Mouse (Mus musculus) neural tube, embryonic 15.5 days (tissue): ENCODE measurements at regions not wholly inside any gene's neighbourhood (a gene's known extent, or its start where the extent isn't known, plus 50 kb on each side); places are given as distances from the start of the nearest gene placed in this dataset.

Experiments
- ATAC-seq: fragments of 200-750 bp; cut with Nextera tagmentation; 2 replicates; pipeline ENCODE4 v1.8.0; 2017; ENCODE audit warnings: mild to moderate bottlenecking, moderate TSS enrichment, moderate library complexity; ENCODE audit not compliant: low FRiP score
- H3K27ac ChIP-seq: fragments of 300-500 bp; sonication (generic); replicated peaks from 2 replicates; pipeline ENCODE4 v1.5.1; 2015; ENCODE audit warnings: mild to moderate bottlenecking, inconsistent platforms
- H3K27me3 ChIP-seq: fragments of 300-500 bp; sonication (generic); replicated peaks from 2 replicates; pipeline ENCODE4 v1.6.1; 2015; ENCODE audit warnings: inconsistent platforms
- H3K36me3 ChIP-seq: fragments of 300-500 bp; sonication (generic); 2 replicates; pipeline ENCODE4 v1.6.1; 2015; ENCODE audit warnings: inconsistent platforms
- H3K4me1 ChIP-seq: fragments of 300-500 bp; sonication (generic); 2 replicates; pipeline ENCODE4 v1.6.1; 2015; ENCODE audit warnings: inconsistent platforms
- H3K4me2 ChIP-seq: fragments of 300-500 bp; sonication (generic); 2 replicates; pipeline ENCODE4 v1.6.1; 2015; ENCODE audit warnings: inconsistent platforms, mild to moderate bottlenecking, moderate library complexity
- H3K4me3 ChIP-seq: fragments of 300-500 bp; sonication (generic); replicated peaks from 2 replicates; pipeline ENCODE4 v1.5.1; 2015; ENCODE audit warnings: mild to moderate bottlenecking, inconsistent platforms
- H3K9ac ChIP-seq: fragments of 300-500 bp; sonication (generic); replicated peaks from 2 replicates; pipeline ENCODE4 v1.6.1; 2015; ENCODE audit warnings: mild to moderate bottlenecking, inconsistent platforms
- H3K9me3 ChIP-seq: fragments of 300-500 bp; sonication (generic); replicated peaks from 2 replicates; pipeline ENCODE4 v1.6.1; 2016; ENCODE audit warnings: inconsistent platforms
- WGBS: fragments of 180-500 bp; shearing (Covaris S2); methylation state at CpG from one replicate; pipeline ENCODE4 v1.1.7; 2015; ENCODE audit warnings: mixed read lengths; 5-methylcytosine and 5-hydroxymethylcytosine counted together

DNA sequence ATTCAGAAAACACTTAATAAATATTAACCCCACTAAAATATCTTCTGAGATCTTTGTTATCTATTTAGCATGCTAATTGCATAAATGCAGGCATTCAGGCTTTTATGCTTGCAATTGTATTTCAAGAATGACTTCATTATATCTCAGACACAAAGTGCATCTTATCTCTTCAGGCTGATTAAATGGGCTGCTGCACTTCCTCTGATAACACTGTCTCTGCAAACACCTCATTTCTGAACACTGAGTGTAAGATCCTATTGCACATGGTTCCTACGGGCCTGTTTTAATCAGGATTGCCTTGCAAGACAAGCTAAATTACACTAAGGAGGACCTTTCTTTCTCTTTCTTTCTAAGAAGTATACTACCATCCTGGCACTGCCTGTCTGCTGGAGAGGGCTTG, 157.1 kb upstream of the Ankrd50 start:
- H3K9ac ChIP-seq = no peak overlapping the region
- ATAC-seq = no peak
- no peak overlapping the region for H3K4me3 ChIP-seq
- 85% methylated on average over 1 of the region's 1 CpGs for WGBS
- H3K36me3 ChIP-seq = no peaks in the 10 kb centered on the region
- H3K4me2 ChIP-seq = no peak overlapping the region
- no peaks in the 10 kb centered on the region for H3K9me3 ChIP-seq
- 0 out of 2 replicates have a peak, but pooled peaks cover 2% of the 10 kb centered on the region for H3K4me1 ChIP-seq
- H3K27ac ChIP-seq = no peak overlapping the region
- no peaks in the 10 kb centered on the region for H3K27me3 ChIP-seq

- 0 out of 2 replicates have a peak, but pooled peaks cover 3% of the 10 kb centered on the region for H3K4me1 ChIP-seq
- WGBS = 57% methylated on average over 4 of the region's 4 CpGs
- no peak overlapping the region for H3K4me2 ChIP-seq
- ATAC-seq = no peak
- H3K27ac ChIP-seq = no peak overlapping the region
- H3K27me3 ChIP-seq = no peaks in the 10 kb centered on the region
- no peak overlapping the region for H3K9ac ChIP-seq
- H3K36me3 ChIP-seq = no peaks in the 10 kb centered on the region
- H3K9me3 ChIP-seq = no peaks in the 10 kb centered on the region
- no peak overlapping the region for H3K4me3 ChIP-seq
Observed at GRCm38 (mm10) chr3:38636806-38637205, 152.2 kb upstream of the Ankrd50 start.

- Histone ChIP-seq H3K9me3 (no peaks in the 10 kb centered on the region), H3K9ac (no peak overlapping the region), H3K4me1 (0 out of 2 replicates have a peak, but pooled peaks cover 3% of the 10 kb centered on the region), H3K27me3 (no peaks in the 10 kb centered on the region), H3K4me2 (no peak overlapping the region), H3K36me3 (no peaks in the 10 kb centered on the region), H3K4me3 (no peak overlapping the region), H3K27ac (no peak overlapping the region)
- 65% methylated on average over 7 of the region's 7 CpGs for WGBS
- ATAC-seq = no peak
Observed at GRCm38 (mm10) chr3:38633347-38633746, 148.7 kb upstream of the Ankrd50 start.

GRCm38 (mm10) chr3:38625575-38626184, 141.0 kb upstream of the Ankrd50 start:
- Histone ChIP-seq H3K4me1 (no peaks in the 10 kb centered on the region), H3K27ac (no peak overlapping the region), H3K27me3 (no peaks in the 10 kb centered on the region), H3K4me2 (no peak overlapping the region), H3K9ac (no peak overlapping the region), H3K4me3 (no peak overlapping the region), H3K36me3 (no peaks in the 10 kb centered on the region), H3K9me3 (no peaks in the 10 kb centered on the region)
- ATAC-seq = no peak
- 76% methylated on average over 12 of the region's 12 CpGs for WGBS

- H3K4me3 ChIP-seq = no peak overlapping the region
- H3K9me3 ChIP-seq = no peaks in the 10 kb centered on the region
- H3K27me3 ChIP-seq = no peaks in the 10 kb centered on the region
- no peaks in the 10 kb centered on the region for H3K36me3 ChIP-seq
- 8% methylated on average over 3 of the region's 3 CpGs for WGBS
- H3K4me2 ChIP-seq = no peak overlapping the region
- H3K9ac ChIP-seq = no peak overlapping the region
- ATAC-seq = no peak
- H3K27ac ChIP-seq = no peak overlapping the region
- H3K4me1 ChIP-seq = 0 out of 2 replicates have a peak, but pooled peaks cover 7% of the 10 kb centered on the region
Observed at GRCm38 (mm10) chr3:38617989-38618388, 133.3 kb upstream of the Ankrd50 start.

GRCm38 (mm10) chr3:38617217-38617616, 132.6 kb upstream of the Ankrd50 start:
- no peak overlapping the region for H3K4me2 ChIP-seq
- H3K27me3 ChIP-seq = no peaks in the 10 kb centered on the region
- no peaks in the 10 kb centered on the region for H3K9me3 ChIP-seq
- H3K9ac ChIP-seq = no peak overlapping the region
- H3K4me1 ChIP-seq = 0 out of 2 replicates have a peak, but pooled peaks cover 7% of the 10 kb centered on the region
- H3K36me3 ChIP-seq = no peaks in the 10 kb centered on the region
- ATAC-seq = no peak
- no peak overlapping the region for H3K27ac ChIP-seq
- 86% methylated on average over 8 of the region's 8 CpGs for WGBS
- no peak overlapping the region for H3K4me3 ChIP-seq

GRCm38 (mm10) chr3:38613706-38614105, 129.1 kb upstream of the Ankrd50 start:
- no peak overlapping the region for H3K4me2 ChIP-seq
- no peaks in the 10 kb centered on the region for H3K9me3 ChIP-seq
- no peaks in the 10 kb centered on the region for H3K36me3 ChIP-seq
- no peak for ATAC-seq
- no peak overlapping the region for H3K9ac ChIP-seq
- WGBS = 76% methylated on average over 6 of the region's 6 CpGs
- H3K4me3 ChIP-seq = no peak overlapping the region
- no peak overlapping the region for H3K27ac ChIP-seq
- 0 out of 2 replicates have a peak, but pooled peaks cover 7% of the 10 kb centered on the region for H3K4me1 ChIP-seq
- H3K27me3 ChIP-seq = no peaks in the 10 kb centered on the region

DNA sequence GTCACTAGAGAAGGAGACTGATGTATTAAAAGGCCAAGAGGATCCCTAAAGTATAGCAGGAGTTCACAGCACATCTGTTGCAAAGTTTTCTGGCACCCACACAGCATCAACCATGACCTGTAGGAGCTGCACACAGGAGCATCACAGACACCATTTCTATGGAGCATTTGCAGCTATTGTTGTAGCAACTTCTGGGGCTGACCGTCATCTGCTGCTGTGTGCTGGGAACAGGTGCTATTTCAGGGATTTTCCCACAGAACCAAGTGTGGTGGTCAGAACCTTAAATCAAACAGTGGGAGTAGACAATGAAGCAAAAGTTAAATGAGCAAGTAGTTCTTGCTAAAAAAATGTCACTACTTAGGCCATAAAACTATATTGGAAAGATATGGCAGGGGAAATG, 106.9 kb upstream of the Ankrd50 start:
- no peaks in the 10 kb centered on the region for H3K27me3 ChIP-seq
- no peak overlapping the region for H3K4me3 ChIP-seq
- no peaks in the 10 kb centered on the region for H3K36me3 ChIP-seq
- no peak for ATAC-seq
- no peaks in the 10 kb centered on the region for H3K4me1 ChIP-seq
- 83% methylated on average over 1 of the region's 1 CpGs for WGBS
- H3K9ac ChIP-seq = no peak overlapping the region
- H3K27ac ChIP-seq = no peak overlapping the region
- H3K9me3 ChIP-seq = no peaks in the 10 kb centered on the region
- no peak overlapping the region for H3K4me2 ChIP-seq

DNA sequence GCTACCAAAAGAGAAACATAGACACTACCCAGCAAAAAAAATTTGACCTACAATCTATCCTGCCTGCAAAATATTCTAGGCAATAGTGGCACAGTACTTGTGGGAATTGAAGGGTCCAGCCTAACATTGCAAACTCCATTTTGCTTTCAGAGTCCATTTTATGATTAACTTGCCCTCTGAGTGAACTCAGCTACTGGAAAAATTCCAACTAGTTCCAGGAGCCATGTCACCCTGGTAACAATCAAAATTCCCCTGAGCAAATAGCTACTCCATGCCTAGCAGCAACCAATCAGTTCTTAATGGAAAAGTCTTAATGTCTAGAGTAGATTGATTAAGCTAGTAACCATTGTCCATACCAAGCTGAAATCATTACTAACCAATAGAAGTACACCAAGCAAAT, 104.3 kb upstream of the Ankrd50 start:
- ATAC-seq = no peak
- Histone ChIP-seq H3K9me3 (no peaks in the 10 kb centered on the region), H3K4me2 (no peak overlapping the region), H3K27ac (no peak overlapping the region), H3K27me3 (no peaks in the 10 kb centered on the region), H3K4me1 (no peaks in the 10 kb centered on the region), H3K9ac (no peak overlapping the region), H3K36me3 (no peaks in the 10 kb centered on the region), H3K4me3 (no peak overlapping the region)

- H3K36me3 ChIP-seq = no peaks in the 10 kb centered on the region
- no peak for ATAC-seq
- no peak overlapping the region for H3K27ac ChIP-seq
- no peak overlapping the region for H3K4me3 ChIP-seq
- no peaks in the 10 kb centered on the region for H3K27me3 ChIP-seq
- H3K9me3 ChIP-seq = no peaks in the 10 kb centered on the region
- no peaks in the 10 kb centered on the region for H3K4me1 ChIP-seq
- no peak overlapping the region for H3K4me2 ChIP-seq
- no peak overlapping the region for H3K9ac ChIP-seq
- 90% methylated on average over 5 of the region's 5 CpGs for WGBS
Observed at GRCm38 (mm10) chr3:38585509-38585908, 100.9 kb upstream of the Ankrd50 start.

DNA sequence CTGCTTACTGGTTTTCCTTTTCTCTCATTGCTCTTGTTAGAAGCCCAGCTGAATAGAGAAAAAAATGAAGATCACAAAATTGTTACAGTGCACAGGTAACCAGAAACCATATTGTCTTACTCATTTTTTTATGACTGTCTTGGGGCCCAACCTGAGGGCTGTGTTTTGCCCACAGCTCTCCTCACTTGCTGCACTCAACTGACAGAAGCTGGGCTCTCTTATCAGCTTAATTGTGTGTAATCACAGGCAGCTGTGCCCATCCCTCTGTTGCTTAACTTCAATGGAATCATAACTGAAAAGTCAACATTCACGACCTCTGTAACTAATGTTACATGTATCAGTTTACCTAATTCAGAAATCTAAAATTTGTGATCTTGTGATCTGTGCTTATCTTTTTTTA, 95.1 kb upstream of the Ankrd50 start:
- WGBS = 90% methylated on average over 1 of the region's 1 CpGs
- no peak for ATAC-seq

GRCm38 (mm10) chr3:38577890-38578628, 93.4 kb upstream of the Ankrd50 start:
- Histone ChIP-seq H3K27ac (no peak overlapping the region), H3K4me3 (no peak overlapping the region), H3K9ac (no peak overlapping the region), H3K27me3 (no peaks in the 10 kb centered on the region), H3K36me3 (no peaks in the 10 kb centered on the region), H3K4me1 (no peaks in the 10 kb centered on the region), H3K9me3 (no peaks in the 10 kb centered on the region), H3K4me2 (no peak overlapping the region)
- 57% methylated on average over 5 of the region's 5 CpGs for whole genome bisulfite sequencing
- no peak for ATAC-seq

More for the DNA sequence above, 95.1 kb upstream of the Ankrd50 start:
- H3K27me3 ChIP-seq = no peaks in the 10 kb centered on the region
- no peak overlapping the region for H3K4me2 ChIP-seq
- no peaks in the 10 kb centered on the region for H3K9me3 ChIP-seq
- H3K27ac ChIP-seq = no peak overlapping the region
- no peaks in the 10 kb centered on the region for H3K36me3 ChIP-seq
- H3K9ac ChIP-seq = no peak overlapping the region
- H3K4me1 ChIP-seq = no peaks in the 10 kb centered on the region
- H3K4me3 ChIP-seq = no peak overlapping the region
